Mouse (Mus musculus) megakaryocyte, embryonic 14.5 days (primary cell): ENCODE measurements around the gene 1700012B07Rik.

Experiments
- FLI1 ChIP-seq: IDR thresholded peaks from 2 replicates; pipeline ENCODE4 v1.6.1; 2012; ENCODE audit warnings: low read length, inconsistent platforms, mixed read lengths
- GATA1 ChIP-seq: IDR thresholded peaks from 3 replicates; pipeline ENCODE4 v1.6.1; 2012; ENCODE audit warnings: mixed read lengths, low read length, inconsistent platforms, borderline replicate concordance

DNA sequence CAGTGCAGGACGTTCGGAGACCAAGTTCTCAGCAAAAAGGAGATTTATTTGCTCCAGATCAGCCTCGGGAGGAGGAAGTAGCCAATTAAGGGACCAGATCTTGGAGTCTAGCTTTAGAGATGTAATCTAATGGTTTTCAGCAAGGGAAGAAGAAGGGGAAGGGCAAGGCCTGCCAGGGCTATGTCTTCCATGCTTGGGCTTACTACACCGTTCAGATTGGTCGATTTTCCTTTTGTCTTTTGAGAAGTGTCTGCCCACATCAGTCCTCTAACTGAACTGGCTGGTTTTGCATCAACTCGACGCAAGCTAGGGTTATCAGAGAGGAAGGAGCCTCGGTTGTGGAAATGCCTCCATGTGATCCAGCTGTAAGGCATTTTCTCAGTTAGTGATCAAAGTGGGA lies 37.7 kb upstream of the 1700012B07Rik start:
- no peak for TF ChIP-seq GATA1
- no peak for TF ChIP-seq FLI1
